Mouse (Mus musculus) megakaryocyte, embryonic 14.5 days (primary cell): ENCODE measurements at regions not wholly inside any gene's neighbourhood (a gene's known extent, or its start where the extent isn't known, plus 50 kb on each side); places are given as distances from the start of the nearest gene placed in this dataset.

Experiments
- FLI1 ChIP-seq: IDR thresholded peaks from 2 replicates; pipeline ENCODE4 v1.6.1; 2012; ENCODE audit warnings: low read length, inconsistent platforms, mixed read lengths
- GATA1 ChIP-seq: IDR thresholded peaks from 3 replicates; pipeline ENCODE4 v1.6.1; 2012; ENCODE audit warnings: mixed read lengths, low read length, inconsistent platforms, borderline replicate concordance

DNA sequence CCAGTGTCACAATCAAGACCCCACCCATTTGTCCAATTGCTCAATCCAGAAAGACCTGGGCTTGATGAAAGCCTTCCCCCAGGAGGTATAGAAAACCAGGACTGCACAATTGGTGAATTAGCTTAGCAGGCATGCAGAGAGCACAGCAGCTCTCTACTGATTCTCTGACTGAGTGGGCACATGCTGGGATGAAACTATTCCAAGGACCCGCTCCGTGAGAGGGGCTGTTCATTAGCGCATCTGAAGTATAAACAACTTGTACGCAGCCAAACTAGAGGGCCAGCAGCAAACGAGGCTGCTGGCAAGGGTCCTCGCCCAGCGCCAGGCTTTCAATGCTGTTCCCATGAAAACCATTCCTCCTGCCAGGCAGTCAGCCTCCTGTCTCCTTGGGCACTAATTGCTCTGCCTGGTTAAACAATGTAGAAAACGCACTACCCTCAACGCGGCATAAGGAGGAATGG is 122.3 kb downstream of the Basp1 start:
- TF ChIP-seq GATA1 (no peak), FLI1 (no peak)
